Mouse (Mus musculus): ENCODE results near the gene Gm28897. TPM values are rescaled to one million over a fixed set of nuclear protein-coding genes. Genes with fewer than 3 reads are reported as not detected.
"Not testable (repeated sequence)": the region's sequence is repeated elsewhere in the genome, so short reads cannot be mapped to it uniquely, and the experiment has no call there.

Gene Gm28897
- total RNA-seq (2014; fragmentation: Nextera tagmentation) = not detected in 2 replicates
- not detected in 2 replicates for total RNA-seq (2017)

- not testable (repeated sequence) for ATAC-seq (replicated peaks; ENCODE audit: poor library complexity, severe bottlenecking)
Observed at GRCm38 (mm10) chrY:80926695-80927094, at the start of gene Gm28897. Gene Gm28897 (plus strand): TSS chrY:80926995.
